Mouse (Mus musculus) stomach, adult 2 months (tissue): Measurements from ENCODE around the gene Olfr318. TPM values are rescaled to one million over a fixed set of nuclear protein-coding genes. Genes with fewer than 3 reads are reported as not detected.

Source experiments
- polyA plus RNA-seq: library from polyadenylated mRNA; depleted of rRNA; stranded (reverse); fragments of >200 nt; gene quantifications from 2 replicates; pipeline ENCODE4 v1.2.3, GENCODE M21; 2012; rRNA removed

The Olfr318 gene
- not detected in 2 replicates for polyA plus RNA-seq

GRCm38 (mm10) chr11:58723914-58724313 is at the start of gene Olfr318:
Gene Olfr318 (minus strand): TSS chr11:58724014.

GRCm38 (mm10) chr11:58772888-58773287 is 49.1 kb upstream of the Olfr318 start, which contains the start of gene Olfr315:
Gene Olfr315 (plus strand): TSS chr11:58773188.

DNA sequence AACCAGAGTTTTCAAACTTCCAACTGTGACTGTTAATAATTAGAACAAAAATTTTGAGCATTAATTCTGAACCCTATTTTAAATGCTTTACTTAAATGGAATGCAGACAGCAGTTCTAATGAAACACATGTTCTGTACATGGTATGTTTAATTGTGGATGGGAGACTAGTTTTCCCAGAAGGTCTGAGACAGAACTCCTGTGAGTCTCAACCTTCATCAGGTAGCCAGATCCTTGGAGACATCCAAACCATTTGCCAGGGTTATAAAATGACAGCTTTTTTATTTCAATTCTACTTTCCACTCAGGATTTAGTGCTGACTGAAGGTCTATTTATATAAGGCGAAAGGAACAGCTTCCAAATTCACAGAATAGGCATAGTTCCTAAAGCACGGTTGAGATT is 28.6 kb upstream of the Olfr318 start, which contains the start of gene Olfr316:
Olfr316 (plus strand) TSS at position 301 of the 400 bp plus-strand sequence.

DNA sequence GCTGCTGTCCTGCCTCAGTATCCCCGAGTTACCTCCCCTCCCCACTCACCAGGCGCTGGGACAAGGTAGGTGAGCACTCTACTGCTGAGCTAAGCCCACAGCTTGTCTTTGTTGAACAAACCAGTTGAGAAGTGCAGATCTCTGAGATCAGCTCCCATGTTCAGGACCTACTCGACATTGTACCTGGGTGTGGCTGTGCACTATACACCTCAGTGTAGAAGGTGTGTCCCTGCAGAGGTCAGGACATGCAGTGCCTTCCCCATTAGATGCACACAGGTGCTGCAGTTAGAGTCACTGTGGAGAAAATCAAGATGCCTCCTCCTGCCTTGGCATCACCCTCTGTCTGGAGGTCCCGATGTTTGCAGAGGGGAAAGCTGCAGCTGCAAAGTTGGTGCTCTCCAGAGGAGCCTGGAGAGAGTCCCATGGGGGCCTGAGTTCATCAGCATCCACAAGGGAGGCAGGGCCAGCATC is 15.0 kb upstream of the Olfr318 start, which contains the start of gene Olfr317:
Olfr317 (minus strand) TSS at position 421 of the 471 bp plus-strand sequence.

GRCm38 (mm10) chr11:58698862-58699261 is 25.0 kb downstream of the Olfr318 start, which contains the start of gene Olfr319:
Gene Olfr319 (plus strand): TSS chr11:58699162.

DNA sequence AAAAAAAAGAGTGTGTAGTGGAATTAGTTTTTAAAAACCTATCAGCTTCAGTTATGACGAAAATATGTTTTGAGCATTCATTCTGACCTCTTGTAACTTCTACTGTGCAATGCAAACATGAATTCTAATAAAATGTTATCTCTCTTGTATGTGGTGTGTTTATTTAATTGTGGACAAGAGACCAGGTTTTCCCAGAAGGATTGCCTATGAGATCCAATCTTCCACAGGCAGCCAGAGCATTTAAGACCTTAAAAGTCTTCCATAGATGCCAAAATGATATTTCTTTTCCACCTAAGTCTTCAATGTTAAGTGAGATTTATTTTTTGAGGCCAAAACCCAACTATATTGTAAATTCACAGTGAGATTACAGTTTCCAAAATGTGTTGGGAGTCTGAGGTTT is 43.0 kb downstream of the Olfr318 start, which contains the start of gene Olfr320:
Olfr320 (plus strand) TSS at position 301 of the 400 bp plus-strand sequence.

Other genes starting within 250 kb of the Olfr318 start
- not detected in 2 replicates for gene Olfr332, start 231.5 kb downstream of the Olfr318 start, polyA plus RNA-seq
- not detected in 2 replicates for gene Olfr331, start 221.4 kb downstream of the Olfr318 start, polyA plus RNA-seq
- gene Olfr330, start 189.2 kb downstream of the Olfr318 start, polyA plus RNA-seq, result not detected in 2 replicates
- not detected in 2 replicates for gene Olfr329-ps, start 177.6 kb downstream of the Olfr318 start, polyA plus RNA-seq
- not detected in 2 replicates for gene Olfr328, start 168.4 kb downstream of the Olfr318 start, polyA plus RNA-seq
- gene Olfr224, start 153.5 kb downstream of the Olfr318 start, polyA plus RNA-seq, result not detected in 2 replicates
- gene Olfr325, start 146.3 kb downstream of the Olfr318 start, polyA plus RNA-seq, result not detected in 2 replicates
- gene Olfr324, start 128.9 kb downstream of the Olfr318 start, polyA plus RNA-seq, result not detected in 2 replicates
- gene 2210407C18Rik, start 107.9 kb downstream of the Olfr318 start, polyA plus RNA-seq, result 116 and 121 TPM in 2 replicates
- gene Olfr323, start 93.5 kb downstream of the Olfr318 start, polyA plus RNA-seq, result 0.03 TPM in 1 of 2 replicates, not detected in the other
- 0.11 and 0.27 TPM in 2 replicates for gene Trim58, start 83.5 kb downstream of the Olfr318 start, polyA plus RNA-seq
- gene Olfr322, start 65.2 kb downstream of the Olfr318 start, polyA plus RNA-seq, result not detected in 2 replicates
- gene Olfr320, start 42.9 kb downstream of the Olfr318 start, polyA plus RNA-seq, result not detected in 2 replicates
- not detected in 2 replicates for gene Olfr319, start 24.9 kb downstream of the Olfr318 start, polyA plus RNA-seq
- gene Olfr317, start 15.2 kb upstream of the Olfr318 start, polyA plus RNA-seq, result not detected in 2 replicates
- not detected in 2 replicates for gene Olfr316, start 28.7 kb upstream of the Olfr318 start, polyA plus RNA-seq
- not detected in 2 replicates for gene Olfr315, start 49.2 kb upstream of the Olfr318 start, polyA plus RNA-seq
- gene Olfr314, start 58.9 kb upstream of the Olfr318 start, polyA plus RNA-seq, result not detected in 2 replicates
- 0.26 and 0.61 TPM in 2 replicates for gene Fam183b, start 77.9 kb upstream of the Olfr318 start, polyA plus RNA-seq
- not detected in 2 replicates for gene Olfr313, start 91.0 kb upstream of the Olfr318 start, polyA plus RNA-seq
- gene Olfr312, start 105.2 kb upstream of the Olfr318 start, polyA plus RNA-seq, result not detected in 2 replicates
- gene Olfr311, start 115.2 kb upstream of the Olfr318 start, polyA plus RNA-seq, result not detected in 2 replicates
- gene Gm12258, start 123.1 kb upstream of the Olfr318 start, polyA plus RNA-seq, result 0.38 and 0.61 TPM in 2 replicates
- gene 2810021J22Rik, start 143.2 kb upstream of the Olfr318 start, polyA plus RNA-seq, result 1.1 and 1.4 TPM in 2 replicates
- gene Zfp39, start 180.2 kb upstream of the Olfr318 start, polyA plus RNA-seq, result 0.11 and 0.12 TPM in 2 replicates
- not detected in 2 replicates for gene Btnl10, start 193.9 kb upstream of the Olfr318 start, polyA plus RNA-seq
- 102 and 188 TPM in 2 replicates for gene Rnf187, start 214.9 kb upstream of the Olfr318 start, polyA plus RNA-seq
- 1.8 and 3.1 TPM in 2 replicates for gene Hist3h2ba, start 224.9 kb upstream of the Olfr318 start, polyA plus RNA-seq
- gene Hist3h2a, start 230.7 kb upstream of the Olfr318 start, polyA plus RNA-seq, result 7.0 and 8.4 TPM in 2 replicates
- gene Trim17, start 230.7 kb upstream of the Olfr318 start, polyA plus RNA-seq, result 0.05 and 0.08 TPM in 2 replicates